Mouse (Mus musculus) lung, embryonic 15.5 days (tissue): Measurements from ENCODE around the gene Klf1. TPM values are rescaled to one million over a fixed set of nuclear protein-coding genes. Genes with fewer than 3 reads are reported as not detected.
A peak's percentile ranks its signal among the peaks of the same experiment; 100 is the strongest.

Experiments used
- microRNA-seq: library from miRNA; unstranded; fragments of <30 nt; microRNA quantifications from one replicate; pipeline ENCODE4, GENCODE M21; 2016
- polyA plus RNA-seq: library from polyadenylated mRNA; unstranded; fragments of >200 nt; fragmentation: Nextera tagmentation; extraction: Ambion mirVana; gene quantifications from 2 replicates; pipeline ENCODE4 v1.2.1, GENCODE M21; 2015

Gene Klf1
- polyA plus RNA-seq, 1 experiment from 2014 or later = 1.6 TPM

Small RNA genes lying within 50 kb of the gene (microRNA-seq; reads per million reads assigned to microRNA genes)
- gene Gm24197 = not detected
- gene Mir7069 = 3.2 reads per million, percentile 14 among the genes with 10 or more reads in this experiment

Other genes with a start within 250 kb of the Klf1 start
- gene Ier2, start 239.1 kb upstream of the Klf1 start, polyA plus RNA-seq = 91.2 and 92.0 TPM in 2 replicates
- gene Trmt1, start 215.6 kb upstream of the Klf1 start, polyA plus RNA-seq = 57.5 and 58.4 TPM in 2 replicates
- 20.2 and 21.6 TPM in 2 replicates for gene Nacc1, start 214.1 kb upstream of the Klf1 start, polyA plus RNA-seq
- gene Lyl1, start 200.5 kb upstream of the Klf1 start, polyA plus RNA-seq = 11.9 and 12.1 TPM in 2 replicates
- gene G430095P16Rik, start 178.9 kb upstream of the Klf1 start, polyA plus RNA-seq = 3.4 and 4.4 TPM in 2 replicates
- gene Nfix, start 101.6 kb upstream of the Klf1 start, polyA plus RNA-seq = 39.2 and 42.7 TPM in 2 replicates
- 6.0 and 6.3 TPM in 2 replicates for gene Dand5, start 79.1 kb upstream of the Klf1 start, polyA plus RNA-seq
- 43.4 and 47.0 TPM in 2 replicates for gene Gadd45gip1, start 70.4 kb upstream of the Klf1 start, polyA plus RNA-seq
- 112 and 127 TPM in 2 replicates for gene Rad23a, start 61.3 kb upstream of the Klf1 start, polyA plus RNA-seq
- gene Calr, start 55.0 kb upstream of the Klf1 start, polyA plus RNA-seq = 1,037 and 1,080 TPM in 2 replicates
- gene Farsa, start 44.9 kb upstream of the Klf1 start, polyA plus RNA-seq = 96.9 and 98.9 TPM in 2 replicates
- 69.6 and 72.1 TPM in 2 replicates for gene Syce2, start 29.8 kb upstream of the Klf1 start, polyA plus RNA-seq
- 34.9 and 35.7 TPM in 2 replicates for gene Gcdh, start 8.0 kb upstream of the Klf1 start, polyA plus RNA-seq
- 14.8 and 15.4 TPM in 2 replicates for gene Dnase2a, start 6.6 kb downstream of the Klf1 start, polyA plus RNA-seq
- 0.49 TPM in 2 replicates for gene Mast1, start 35.4 kb downstream of the Klf1 start, polyA plus RNA-seq
- gene Rtbdn, start 45.1 kb downstream of the Klf1 start, polyA plus RNA-seq = 0.12 and 0.13 TPM in 2 replicates
- not detected in 2 replicates for gene Gm49661, start 67.5 kb downstream of the Klf1 start, polyA plus RNA-seq
- gene Prdx2, start 67.7 kb downstream of the Klf1 start, polyA plus RNA-seq = 727 and 733 TPM in 2 replicates
- 114 and 120 TPM in 2 replicates for gene Rnaseh2a, start 67.8 kb downstream of the Klf1 start, polyA plus RNA-seq
- gene Junb, start 76.8 kb downstream of the Klf1 start, polyA plus RNA-seq = 17.4 and 20.5 TPM in 2 replicates
- 23.2 and 23.9 TPM in 2 replicates for gene Hook2, start 88.7 kb downstream of the Klf1 start, polyA plus RNA-seq
- not detected in 2 replicates for gene Best2, start 112.6 kb downstream of the Klf1 start, polyA plus RNA-seq
- gene Asna1, start 123.4 kb downstream of the Klf1 start, polyA plus RNA-seq = 124 and 128 TPM in 2 replicates
- gene Trir, start 124.9 kb downstream of the Klf1 start, polyA plus RNA-seq = 107 and 118 TPM in 2 replicates
- gene Tnpo2, start 135.0 kb downstream of the Klf1 start, polyA plus RNA-seq = 29.1 and 32.3 TPM in 2 replicates
- 27.9 and 28.4 TPM in 2 replicates for gene Fbxw9, start 158.1 kb downstream of the Klf1 start, polyA plus RNA-seq
- not detected in 2 replicates for gene Gm5741, start 166.1 kb downstream of the Klf1 start, polyA plus RNA-seq
- gene Dhps, start 169.8 kb downstream of the Klf1 start, polyA plus RNA-seq = 54.4 and 56.8 TPM in 2 replicates
- gene Wdr83os, start 178.8 kb downstream of the Klf1 start, polyA plus RNA-seq = 140 and 145 TPM in 2 replicates
- 44.3 and 44.7 TPM in 2 replicates for gene Wdr83, start 179.4 kb downstream of the Klf1 start, polyA plus RNA-seq
- 35.9 and 40.1 TPM in 2 replicates for gene Man2b1, start 181.3 kb downstream of the Klf1 start, polyA plus RNA-seq
- 2.9 and 3.0 TPM in 2 replicates for gene Zfp791, start 221.2 kb downstream of the Klf1 start, polyA plus RNA-seq
- not detected in 2 replicates for gene Cks1brt, start 250.0 kb downstream of the Klf1 start, polyA plus RNA-seq